8 mouse cellular contexts compared by ENCODE assay signal in the genomic region with DNA sequence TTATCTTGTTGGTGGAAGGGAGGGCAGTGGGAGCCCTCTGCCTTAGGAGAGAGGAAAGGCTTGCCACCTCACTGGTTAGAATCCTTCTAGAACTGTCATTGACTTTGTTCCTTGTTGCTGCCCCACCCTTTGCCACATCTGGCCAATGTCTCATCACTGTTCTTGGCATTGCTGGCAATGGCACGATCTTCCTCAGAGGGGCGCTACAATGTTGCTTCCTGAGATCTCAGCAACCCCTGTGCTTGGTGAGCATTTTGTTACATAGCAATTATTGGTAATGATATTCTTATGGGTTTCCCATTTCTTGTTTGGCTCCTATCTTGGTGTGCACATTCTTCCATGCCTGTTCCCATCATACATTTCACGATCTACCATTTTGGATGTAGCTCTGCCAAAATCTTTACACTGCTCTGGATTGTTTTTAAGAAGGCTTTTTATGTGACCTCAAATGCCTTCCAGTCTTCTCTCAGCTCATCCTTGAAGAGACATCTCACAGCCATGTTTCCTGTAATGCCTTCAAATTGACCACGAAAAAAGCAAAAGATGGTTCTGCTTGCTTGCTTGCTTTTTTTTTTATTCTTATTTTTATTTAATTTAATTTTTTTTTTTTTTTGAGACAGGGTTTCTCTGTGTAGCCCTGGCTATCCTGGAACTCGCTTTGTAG. TPM values are rescaled to one million over a fixed set of nuclear protein-coding genes. Genes with fewer than 3 reads are reported as not detected.
A peak's percentile ranks its signal among the peaks of the same experiment; 100 is the strongest.
DNase-seq lines count a peak whose midpoint lies in the region; ATAC-seq and TF ChIP-seq lines count a peak whose summit lies in the region.

A gene (plus strand): TSS at position 614 of the 664 bp plus-strand sequence.

- H3K79me3 ChIP-seq in C2C12 (ENCODE audit: low read depth) = no peaks in the 10 kb centered on the region

- peak; percentile 57 for DNase-seq in heart, adult 11 months
- no peak for DNase-seq in heart, postnatal 10 days
- DNase-seq in layer of hippocampus, postnatal 25 days (ENCODE audit: extremely low spot score in 1 of 2, low spot score in 1 of 2) = no peak
- peak; percentile 58 for DNase-seq in naive thymus-derived CD4-positive, alpha-beta T cell, adult 2 months (ENCODE audit: low read depth)
- DNase-seq in thymus, postnatal 14 days = no peak
- DNase-seq in cerebellum, adult 11 months = no peak

- peak within 1 kb of the TSS; percentile 32 for H3K4me3 ChIP-seq in C2C12 (ENCODE audit: insufficient read depth, poor library complexity, severe bottlenecking)
- peak within 1 kb of the TSS; percentile 53 for H3K4me3 ChIP-seq in embryonic facial prominence, embryonic 13.5 days

- peak within 1 kb of the TSS; percentile 69 for H3K9ac ChIP-seq in embryonic facial prominence, embryonic 13.5 days

- H3K4me1 ChIP-seq in embryonic facial prominence, embryonic 13.5 days = peaks cover 9% of the 10 kb centered on the region

- peak within 1 kb of the TSS; percentile 92 for H3ac ChIP-seq in C2C12 (ENCODE audit: control insufficient read depth, insufficient read length, low read depth)

- H3K4me2 ChIP-seq in embryonic facial prominence, embryonic 13.5 days = peak within 1 kb of the TSS; percentile 76

- intact Hi-C loops in heart, postnatal 10 days (cut with DNase I) = loop anchor here (1.0 kb wide), 1 partner anchor 79 kb away; no protein-coding TSS in a partner anchor

- no peaks in the 10 kb centered on the region for H3K9me3 ChIP-seq in embryonic facial prominence, embryonic 13.5 days

- TF ChIP-seq CTCF in C2C12 (IDR thresholded peaks at IDR 0.05; ENCODE audit: control insufficient read depth, insufficient read depth, insufficient read length) = no peak

- WGBS in embryonic facial prominence, embryonic 13.5 days = 86% methylated on average over 5 of the region's 5 CpGs

- H3K79me2 ChIP-seq in C2C12 (ENCODE audit: control insufficient read depth, insufficient read depth) = no peaks in the 10 kb centered on the region

- H3K36me3 ChIP-seq in C2C12 (ENCODE audit: control insufficient read depth, insufficient read depth) = no peaks in the 10 kb centered on the region
- H3K36me3 ChIP-seq in embryonic facial prominence, embryonic 13.5 days = no peaks in the 10 kb centered on the region

- H3K27me3 ChIP-seq in C2C12 (ENCODE audit: control insufficient read depth, insufficient read depth, insufficient read length) = no peaks in the 10 kb centered on the region
- H3K27me3 ChIP-seq in embryonic facial prominence, embryonic 13.5 days = no peaks in the 10 kb centered on the region

- H3K27ac ChIP-seq in embryonic facial prominence, embryonic 13.5 days = no peak within 1 kb of the TSS

- no peak for ATAC-seq in embryonic facial prominence, embryonic 13.5 days (ENCODE audit: insufficient number of reproducible peaks, insufficient read depth, low FRiP score, low TSS enrichment, low read depth)

TF ChIP-seq in C2C12, 6 proteins besides CTCF, POLR2A, EP300 and RAD21:
- TF ChIP-seq MYOG (IDR thresholded peaks at IDR 0.05; ENCODE audit: control insufficient read depth, extremely low read depth, insufficient read length) (no peak), USF1 (IDR thresholded peaks at IDR 0.05; ENCODE audit: low read depth) (no peak), CEBPB (IDR thresholded peaks at IDR 0.05; ENCODE audit: low read depth) (no peak), MYOD1 (IDR thresholded peaks at IDR 0.05; ENCODE audit: control insufficient read depth, insufficient read length, low read depth) (no peak), MAX (IDR thresholded peaks at IDR 0.05) (no peak), FOSL1 (IDR thresholded peaks at IDR 0.05; ENCODE audit: insufficient read depth, low read length, poor library complexity, severe bottlenecking) (no peak)

RNA-seq across cellular contexts. Expression of the gene that starts here (rescaled TPM):
- 1 to 10 TPM; 3.3 to 4.3 TPM for total RNA-seq in heart, postnatal 10 days (2021)
- polyA plus RNA-seq in C2C12 (2012; fragmentation: generic; extraction: Trizol) = 5.6 TPM
- 4.3 and 4.9 TPM in 2 replicates for polyA plus RNA-seq in embryonic facial prominence, embryonic 13.5 days (2015; fragmentation: Nextera tagmentation; extraction: Ambion mirVana)
- 100 to 1,000 TPM; 128 to 138 TPM for total RNA-seq in layer of hippocampus, postnatal 25 days (2021)

Comparison
In these comparisons a context has a peak if more than half of its experiments do, and no peak if none do; other contexts are left out.
1. RNA of the gene that starts here (total RNA-seq): 128 to 138 TPM in layer of hippocampus, postnatal 25 days; 3.3 to 4.3 TPM in heart, postnatal 10 days; every median in the first group is over 10 times any median in the second.
2. DNase-seq: peak in heart, adult 11 months (single experiment) and naive thymus-derived CD4-positive, alpha-beta T cell, adult 2 months (single experiment); none in heart, postnatal 10 days (0 of 2), layer of hippocampus, postnatal 25 days (0 of 2), thymus, postnatal 14 days (single experiment) and cerebellum, adult 11 months (single experiment).